Mouse (Mus musculus) gastrocnemius, postnatal 10 days (tissue): ENCODE results near the gene Mettl22. TPM values are rescaled to one million over a fixed set of nuclear protein-coding genes. Genes with fewer than 3 reads are reported as not detected.

Experiments used
- total RNA-seq, 2 experiments: library from RNA; stranded (reverse); gene quantifications; 2 replicates each; pipeline ENCODE4 v1.2.3; 2021

Mettl22 gene
- total RNA-seq, 2 experiments from 2014 or later = 56.5 to 69.3 TPM

Other genes starting within 250 kb of the Mettl22 start
- not detected for gene Tmem114, start 45.7 kb upstream of the Mettl22 start, total RNA-seq
- gene Abat, start 42.6 kb downstream of the Mettl22 start, total RNA-seq = 1 to 10 TPM; 6.8 to 7.1 TPM
- gene Pmm2, start 166.9 kb downstream of the Mettl22 start, total RNA-seq = 10 to 100 TPM; 29.1 to 30.7 TPM
- 1 to 10 TPM; 8.6 to 9.2 TPM for gene Tmem186, start 166.9 kb downstream of the Mettl22 start, total RNA-seq
- gene Carhsp1, start 201.4 kb downstream of the Mettl22 start, total RNA-seq = 10 to 100 TPM; 22.3 to 25.9 TPM
- gene Gm5767, start 210.0 kb downstream of the Mettl22 start, total RNA-seq = not detected